Mouse (Mus musculus) megakaryocyte-erythroid progenitor cell, adult 5-6 weeks (primary cell): ENCODE data around the gene Zdhhc23. TPM values are rescaled to one million over a fixed set of nuclear protein-coding genes. Genes with fewer than 3 reads are reported as not detected.

Experiments used
- ATAC-seq: replicated peaks from 2 replicates; pipeline ENCODE4 v1.8.0; 2016; ENCODE audit warnings: mild to moderate bottlenecking, inconsistent platforms; ENCODE audit not compliant: severe bottlenecking, poor library complexity, low FRiP score, low TSS enrichment
- total RNA-seq, 2 experiments: library from RNA; stranded (forward) in 1 of 2; stranded (reverse) in 1 of 2; fragments of 200-1000, 215-1000 nt in 1 of 2; fragments of >200 nt in 1 of 2; fragmentation: Nextera tagmentation in 1 of 2; gene quantifications; 2 replicates each; pipeline ENCODE4 v1.2.3; 2014 to 2017

The Zdhhc23 gene
- total RNA-seq, 2 experiments from 2014 or later, result 0.80 to 0.87 TPM

DNA sequence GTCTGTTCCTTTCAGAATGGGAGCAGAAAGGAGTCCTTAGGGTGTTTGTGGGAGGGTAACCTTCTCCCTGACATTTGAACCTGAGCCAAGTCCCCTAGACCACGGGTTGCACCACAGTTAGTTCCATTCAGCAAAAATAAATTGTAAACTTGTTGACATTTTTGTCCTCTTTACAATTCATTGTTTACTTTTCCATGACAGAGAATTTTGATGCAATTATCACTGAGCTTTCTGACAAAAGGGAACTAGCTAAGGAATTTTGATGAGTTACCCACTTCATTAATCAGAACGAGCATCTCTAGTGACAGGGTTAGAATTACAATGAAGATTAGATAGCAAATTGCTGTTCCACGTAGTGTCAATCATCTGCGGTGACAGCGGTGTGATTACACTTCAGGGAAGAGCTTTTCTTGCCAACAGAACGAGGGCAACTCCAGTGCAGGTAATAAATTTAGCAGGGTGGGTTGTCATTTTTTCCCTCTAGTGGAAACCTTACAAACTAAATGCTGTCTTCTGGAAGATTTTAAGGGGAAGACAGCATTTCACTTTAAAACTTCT lies 54.5 kb downstream of the Zdhhc23 start:
- ATAC-seq, result no peak

DNA sequence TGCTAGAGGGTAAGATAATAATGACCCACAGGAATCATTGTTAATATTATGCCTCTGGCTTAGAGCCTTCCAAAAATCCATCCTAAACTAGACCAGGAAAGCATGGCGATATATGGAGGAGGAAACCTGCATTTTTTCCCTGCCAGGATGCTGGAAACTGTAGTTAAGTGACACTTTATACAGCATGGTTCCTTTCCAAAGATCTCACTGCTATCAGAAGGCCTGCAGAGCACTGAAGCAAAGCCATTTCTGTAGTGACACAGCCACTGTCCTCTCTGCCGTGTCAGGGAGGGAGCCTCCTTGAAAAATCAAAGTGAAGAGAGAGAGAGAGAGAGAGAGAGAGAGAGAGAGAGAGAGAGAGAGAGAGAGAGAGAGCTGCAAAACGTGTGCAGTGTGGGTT lies 57.0 kb downstream of the Zdhhc23 start:
- no peak for ATAC-seq

DNA sequence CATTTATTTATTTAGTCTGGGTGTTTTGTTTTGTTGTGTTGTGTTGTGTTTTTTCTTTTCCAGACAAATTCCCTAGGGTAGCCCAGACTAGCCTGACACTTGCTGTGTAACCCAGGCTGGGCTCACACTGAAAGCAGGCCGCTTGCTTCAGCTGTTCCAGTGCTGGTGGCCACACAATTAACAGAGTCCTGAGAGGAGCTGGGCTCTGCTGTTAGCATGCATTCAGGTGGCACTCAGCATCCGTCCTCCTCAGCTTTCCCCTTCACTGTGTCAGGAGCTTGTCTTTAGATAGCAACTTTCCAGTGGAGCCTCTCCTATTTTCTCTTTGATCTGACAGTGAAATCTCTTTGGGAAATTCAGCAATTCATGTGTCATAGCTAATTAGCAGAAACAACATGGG lies 57.6 kb downstream of the Zdhhc23 start:
- no peak for ATAC-seq

DNA sequence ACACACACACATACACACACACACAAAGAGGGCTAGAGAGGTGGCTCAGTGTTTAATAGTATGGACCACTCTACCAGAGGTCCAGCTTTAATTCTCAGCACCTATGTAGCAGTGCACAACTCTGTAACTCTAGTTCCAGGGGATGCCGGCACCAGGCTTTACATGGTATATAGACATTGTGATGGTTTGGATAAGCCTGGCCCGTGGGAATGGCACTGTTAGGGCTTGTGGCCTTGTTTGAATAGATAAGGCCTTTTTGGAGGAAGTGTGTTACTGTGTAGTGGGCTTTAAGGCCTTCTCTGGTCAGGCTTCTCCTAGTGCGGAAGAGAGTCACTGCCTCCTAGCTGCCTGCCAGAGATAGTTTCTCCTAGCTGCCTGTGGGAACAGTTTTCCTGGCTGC lies 60.7 kb downstream of the Zdhhc23 start:
- ATAC-seq, result peak; percentile 44; the same call in 1 of the 2 replicates

Other genes starting within 250 kb of the Zdhhc23 start
- not detected in 2 replicates for gene Drd3, start 225.8 kb downstream of the Zdhhc23 start, total RNA-seq (2014; fragmentation: Nextera tagmentation)
- not detected in 2 replicates for gene Drd3, start 225.8 kb downstream of the Zdhhc23 start, total RNA-seq (2017)
- gene Ccdc191, start 90.0 kb downstream of the Zdhhc23 start, total RNA-seq (2014; fragmentation: Nextera tagmentation), result 8.3 and 8.8 TPM in 2 replicates
- gene Ccdc191, start 90.0 kb downstream of the Zdhhc23 start, total RNA-seq (2017), result 13.8 and 14.5 TPM in 2 replicates
- gene Qtrt2, start 53.0 kb downstream of the Zdhhc23 start, total RNA-seq (2014; fragmentation: Nextera tagmentation), result 27.8 and 34.7 TPM in 2 replicates
- 59.7 and 76.6 TPM in 2 replicates for gene Qtrt2, start 53.0 kb downstream of the Zdhhc23 start, total RNA-seq (2017)
- gene Gramd1c, start 83.6 kb upstream of the Zdhhc23 start, total RNA-seq (2014; fragmentation: Nextera tagmentation), result 6.5 and 9.5 TPM in 2 replicates
- 10.2 and 13.7 TPM in 2 replicates for gene Gramd1c, start 83.6 kb upstream of the Zdhhc23 start, total RNA-seq (2017)
- 20.8 and 28.8 TPM in 2 replicates for gene Atp6v1a, start 159.9 kb upstream of the Zdhhc23 start, total RNA-seq (2014; fragmentation: Nextera tagmentation)
- gene Atp6v1a, start 159.9 kb upstream of the Zdhhc23 start, total RNA-seq (2017), result 50.4 and 76.9 TPM in 2 replicates
- gene Naa50, start 160.0 kb upstream of the Zdhhc23 start, total RNA-seq (2014; fragmentation: Nextera tagmentation), result 116 and 124 TPM in 2 replicates
- gene Naa50, start 160.0 kb upstream of the Zdhhc23 start, total RNA-seq (2017), result 153 and 162 TPM in 2 replicates
- gene Usf3, start 193.5 kb upstream of the Zdhhc23 start, total RNA-seq (2014; fragmentation: Nextera tagmentation), result 41.1 and 42.8 TPM in 2 replicates
- gene Usf3, start 193.5 kb upstream of the Zdhhc23 start, total RNA-seq (2017), result 17.2 and 17.8 TPM in 2 replicates